Mouse (Mus musculus) liver, embryonic 15.5 days (tissue): ENCODE results near the gene Eif1ax. TPM values are rescaled to one million over a fixed set of nuclear protein-coding genes. Genes with fewer than 3 reads are reported as not detected.
"Not testable (repeated sequence)": the region's sequence is repeated elsewhere in the genome, so short reads cannot be mapped to it uniquely, and the experiment has no call there.

Experiments used
- ATAC-seq: fragments of 200-750 bp; cut with Nextera tagmentation; 2 replicates; pipeline ENCODE4 v1.8.0; 2017; ENCODE audit warnings: moderate number of reproducible peaks, mild to moderate bottlenecking, moderate library complexity; ENCODE audit not compliant: insufficient read depth
- H3K27ac ChIP-seq: fragments of 300-500 bp; sonication (generic); replicated peaks from 2 replicates; pipeline ENCODE4 v1.5.1; 2015; ENCODE audit warnings: mild to moderate bottlenecking, inconsistent platforms
- H3K27me3 ChIP-seq: fragments of 300-500 bp; sonication (generic); 2 replicates; pipeline ENCODE4 v1.6.1; 2015; ENCODE audit warnings: mild to moderate bottlenecking, inconsistent platforms
- H3K36me3 ChIP-seq: fragments of 300-500 bp; sonication (generic); replicated peaks from 2 replicates; pipeline ENCODE4 v1.6.1; 2015; ENCODE audit warnings: moderate library complexity, mild to moderate bottlenecking, inconsistent platforms
- H3K4me1 ChIP-seq: fragments of 300-500 bp; sonication (generic); replicated peaks from 2 replicates; pipeline ENCODE4 v1.6.1; 2015; ENCODE audit warnings: inconsistent platforms
- H3K4me2 ChIP-seq: fragments of 300-500 bp; sonication (generic); 2 replicates; pipeline ENCODE4 v1.6.1; 2015; ENCODE audit warnings: moderate library complexity, mild to moderate bottlenecking, inconsistent platforms
- H3K4me3 ChIP-seq: fragments of 300-500 bp; sonication (generic); replicated peaks from 2 replicates; pipeline ENCODE4 v1.5.1; 2015; ENCODE audit warnings: mild to moderate bottlenecking, inconsistent platforms
- H3K9ac ChIP-seq: fragments of 300-500 bp; sonication (generic); 2 replicates; pipeline ENCODE4 v1.6.1; 2015; ENCODE audit warnings: moderate library complexity, mild to moderate bottlenecking, inconsistent platforms
- H3K9me3 ChIP-seq: fragments of 300-500 bp; sonication (generic); replicated peaks from 2 replicates; pipeline ENCODE4 v1.6.1; 2016; ENCODE audit warnings: inconsistent platforms
- WGBS: fragments of 180-500 bp; shearing (Covaris S2); methylation state at CpG from one replicate; pipeline ENCODE4 v1.1.7; 2015; ENCODE audit warnings: mixed read lengths; ENCODE audit not compliant: insufficient replicate concordance; 5-methylcytosine and 5-hydroxymethylcytosine counted together
- polyA plus RNA-seq: library from polyadenylated mRNA; unstranded; fragments of >200 nt; fragmentation: Nextera tagmentation; extraction: Ambion mirVana; gene quantifications from 2 replicates; pipeline ENCODE4 v1.2.1, GENCODE M21; 2015

Gene Eif1ax
- polyA plus RNA-seq, 1 experiment from 2014 or later = 69.0 TPM

DNA sequence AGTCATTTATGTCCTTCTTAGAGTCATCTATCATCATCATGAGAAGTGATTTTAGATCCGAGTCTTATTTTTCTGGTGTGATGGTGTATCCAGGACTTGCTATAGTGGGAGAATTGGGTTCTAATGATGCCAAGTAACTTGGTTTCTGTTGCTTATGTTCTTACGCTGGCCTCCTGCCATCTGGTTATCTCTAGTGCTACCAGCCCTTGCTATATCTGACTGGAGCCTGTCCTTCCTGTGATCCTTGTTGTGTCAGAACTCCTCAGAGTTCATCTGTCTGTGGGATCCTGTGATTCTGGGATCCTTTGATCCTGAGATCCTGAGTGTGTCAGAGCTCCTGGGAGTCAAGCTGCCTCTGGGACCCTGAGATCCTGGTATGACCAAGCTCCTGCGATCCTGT, 58.5 kb downstream of the Eif1ax start:
- H3K4me2 ChIP-seq, H3K9ac ChIP-seq, ATAC-seq, H3K9me3 ChIP-seq, H3K27me3 ChIP-seq, H3K27ac ChIP-seq, H3K36me3 ChIP-seq, H3K4me1 ChIP-seq, H3K4me3 ChIP-seq: not testable (repeated sequence)
- WGBS = 57% methylated on average over 3 of the region's 3 CpGs

Other genes with a start within 250 kb of the Eif1ax start
- gene Rps6ka3, start 161.9 kb upstream of the Eif1ax start, polyA plus RNA-seq = 1.3 and 1.4 TPM in 2 replicates
- not detected in 2 replicates for gene Map7d2, start 42.4 kb downstream of the Eif1ax start, polyA plus RNA-seq
- 7.0 and 7.2 TPM in 2 replicates for gene Bclaf3, start 154.5 kb downstream of the Eif1ax start, polyA plus RNA-seq